Mouse (Mus musculus) intestine, postnatal 0 days (tissue): Measurements from ENCODE around the gene Taf1b. TPM values are rescaled to one million over a fixed set of nuclear protein-coding genes. Genes with fewer than 3 reads are reported as not detected.

ENCODE experiments used
- ATAC-seq: fragments of 200-750 bp; cut with Nextera tagmentation; 2 replicates; pipeline ENCODE4 v1.8.0; 2017; ENCODE audit warnings: mild to moderate bottlenecking, moderate TSS enrichment, moderate library complexity
- H3K27ac ChIP-seq: fragments of 300-500 bp; sonication (generic); 2 replicates; pipeline ENCODE4 v1.5.1; 2014; ENCODE audit warnings: mild to moderate bottlenecking, low read depth, low read length, moderate library complexity
- H3K27me3 ChIP-seq: fragments of 300-500 bp; sonication (generic); replicated peaks from 2 replicates; pipeline ENCODE4 v1.6.1; 2014; ENCODE audit warnings: low read length, mixed read lengths; ENCODE audit not compliant: control insufficient read depth, insufficient read depth
- H3K36me3 ChIP-seq: fragments of 300-500 bp; sonication (generic); 2 replicates; pipeline ENCODE4 v1.6.1; 2014; ENCODE audit warnings: mild to moderate bottlenecking, moderate library complexity; ENCODE audit not compliant: control insufficient read depth, insufficient read depth
- H3K4me1 ChIP-seq: fragments of 300-500 bp; sonication (generic); replicated peaks from 2 replicates; pipeline ENCODE4 v1.6.1; 2014; ENCODE audit warnings: antibody characterized with exemption, low read length, mixed read lengths; ENCODE audit not compliant: control insufficient read depth, insufficient read depth
- H3K4me2 ChIP-seq: fragments of 300-500 bp; sonication (generic); replicated peaks from 2 replicates; pipeline ENCODE4 v1.6.1; 2014; ENCODE audit warnings: low read depth, mild to moderate bottlenecking, moderate library complexity
- H3K4me3 ChIP-seq: fragments of 300-500 bp; sonication (generic); 2 replicates; pipeline ENCODE4 v1.5.1; 2014; ENCODE audit warnings: low read depth, low read length
- H3K9ac ChIP-seq: fragments of 300-500 bp; sonication (generic); 2 replicates; pipeline ENCODE4 v1.6.1; 2014; ENCODE audit warnings: mild to moderate bottlenecking, low read depth, low read length
- H3K9me3 ChIP-seq: fragments of 300-500 bp; sonication (generic); 2 replicates; pipeline ENCODE4 v1.6.1; 2016; ENCODE audit warnings: mixed run types; ENCODE audit not compliant: control insufficient read depth
- CTCF ChIP-seq: sonication (generic); IDR thresholded peaks from 2 replicates; pipeline ENCODE4 v1.5.1; 2016; ENCODE audit warnings: low read depth, mild to moderate bottlenecking, control low read depth, antibody characterized with exemption, moderate library complexity
- WGBS: fragments of 180-500 bp; shearing (Covaris S2); extraction: QIAGEN DNeasy Blood & Tissue Kit; methylation state at CpG from one replicate; pipeline ENCODE4 v1.1.7; 2014; 5-methylcytosine and 5-hydroxymethylcytosine counted together
- polyA plus RNA-seq: library from polyadenylated mRNA; unstranded; fragments of >200 nt; fragmentation: Nextera tagmentation; extraction: Ambion mirVana; gene quantifications from 2 replicates; pipeline ENCODE4 v1.2.1, GENCODE M21; 2015

The Taf1b gene
- polyA plus RNA-seq, 1 experiment from 2014 or later: 10.4 TPM

DNA sequence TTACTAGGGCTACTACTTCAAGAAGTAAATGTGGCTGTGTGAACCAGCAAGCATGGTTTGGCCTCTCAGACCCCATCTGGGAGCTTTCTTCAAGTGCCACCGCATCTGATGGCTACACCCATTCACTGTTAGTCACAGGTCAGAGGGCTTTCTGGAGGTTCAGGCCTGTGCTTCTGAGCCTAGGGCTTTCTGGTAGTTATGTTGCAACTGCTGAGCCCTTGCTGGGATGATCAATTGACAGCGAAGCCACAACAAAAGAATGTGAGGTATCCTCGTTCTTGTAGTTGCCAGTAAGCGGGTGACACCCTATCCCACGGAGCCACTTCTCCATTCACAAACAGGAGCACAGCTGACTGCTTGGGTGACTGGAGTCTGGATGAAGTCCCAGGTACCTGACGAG, 67.2 kb downstream of the Taf1b start:
- 66% methylated on average over 6 of the region's 6 CpGs for WGBS
- TF ChIP-seq CTCF: no peak
- no peak for ATAC-seq
- no peaks in the 10 kb centered on the region; the same call in 1 of the 2 replicates for H3K27me3 ChIP-seq
- no peaks in the 10 kb centered on the region for H3K4me1 ChIP-seq
- H3K9ac ChIP-seq: no peak overlapping the region
- H3K4me2 ChIP-seq: no peak overlapping the region
- no peaks in the 10 kb centered on the region for H3K9me3 ChIP-seq
- H3K4me3 ChIP-seq: no peak overlapping the region
- H3K36me3 ChIP-seq: no peaks in the 10 kb centered on the region
- H3K27ac ChIP-seq: no peak overlapping the region

DNA sequence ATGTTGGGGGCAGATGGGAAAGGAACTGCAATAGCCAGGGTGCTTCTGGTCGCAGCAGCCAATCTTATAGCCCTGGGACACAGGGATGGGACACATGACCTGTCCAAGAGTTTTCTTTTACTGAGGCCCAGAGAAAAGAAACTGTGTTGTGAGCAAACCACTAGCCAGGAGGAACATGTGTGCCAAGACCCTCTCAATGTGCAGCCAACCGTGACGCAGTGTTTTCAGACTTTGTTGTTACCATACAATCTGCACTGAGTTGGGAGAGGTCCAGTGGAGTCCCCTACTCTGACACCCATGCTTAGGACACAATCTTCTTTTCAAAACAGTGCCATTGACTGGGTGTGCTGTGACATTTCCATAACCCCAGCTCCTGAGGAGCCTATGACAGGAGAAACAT, 69.4 kb downstream of the Taf1b start:
- no peak overlapping the region for H3K4me2 ChIP-seq
- no peaks in the 10 kb centered on the region for H3K4me1 ChIP-seq
- H3K9ac ChIP-seq: no peak overlapping the region
- no peaks in the 10 kb centered on the region; the same call in 1 of the 2 replicates for H3K27me3 ChIP-seq
- H3K36me3 ChIP-seq: no peaks in the 10 kb centered on the region
- H3K27ac ChIP-seq: no peak overlapping the region
- no peak for ATAC-seq
- H3K4me3 ChIP-seq: no peak overlapping the region
- 88% methylated on average over 3 of the region's 3 CpGs for WGBS
- H3K9me3 ChIP-seq: no peaks in the 10 kb centered on the region
- no peak for TF ChIP-seq CTCF

DNA sequence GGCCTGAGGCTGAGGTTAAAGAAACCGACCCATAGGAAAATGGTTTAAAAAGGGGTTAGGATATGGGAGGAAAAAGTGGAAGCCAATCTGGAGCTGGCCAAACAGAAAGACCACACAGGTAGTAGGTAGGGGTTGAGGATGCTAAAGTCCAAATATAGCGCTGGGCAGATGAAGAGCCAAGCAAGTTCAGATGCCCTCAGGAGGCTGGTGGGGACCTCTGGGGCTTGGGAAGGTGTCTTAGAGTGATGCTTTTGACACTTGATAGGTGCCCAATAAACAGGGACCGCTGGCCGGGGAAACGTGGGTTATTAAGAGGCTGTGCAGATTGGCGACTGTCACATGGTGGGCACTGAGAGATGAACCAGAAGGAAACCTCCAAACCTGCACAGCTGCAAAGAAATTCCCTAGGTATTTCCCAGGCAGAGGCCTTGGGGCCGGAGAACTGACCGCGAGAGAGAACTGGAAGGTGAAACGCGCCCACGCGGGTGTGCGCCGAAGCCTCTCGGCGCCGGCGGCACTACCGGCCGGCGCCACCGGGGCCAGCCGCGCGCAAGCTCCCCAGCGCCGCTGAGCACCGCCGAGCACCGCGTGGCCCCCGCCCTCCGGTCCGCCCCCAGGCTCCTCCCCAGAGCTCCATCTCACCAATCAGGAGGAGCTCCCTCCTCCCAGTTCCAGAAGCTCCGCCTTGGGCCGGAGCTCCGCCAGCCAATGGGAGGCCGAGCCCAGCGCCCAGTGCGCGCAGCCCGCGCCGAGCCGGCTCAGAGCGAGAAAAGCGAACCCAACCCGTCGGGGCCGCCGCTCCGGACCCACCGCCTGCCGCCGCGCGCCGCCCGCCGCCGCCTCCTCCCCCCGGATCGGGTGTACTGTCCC, 73.6 kb downstream of the Taf1b start, which contains the start of gene Grhl1:
Gene Grhl1, plus strand, starts transcription at position 761 of the 870 bp plus-strand sequence.
- WGBS: 3% methylated on average over 44 of the region's 64 CpGs
- Histone ChIP-seq H3K4me3 (peak within 1 kb of the TSS; percentile 57), H3K27ac (no peak within 1 kb of the TSS), H3K27me3 (peaks cover 5% of the 10 kb centered on the region; the same call in 1 of the 2 replicates), H3K36me3 (no peaks in the 10 kb centered on the region), H3K4me1 (no peaks in the 10 kb centered on the region), H3K9ac (peak within 1 kb of the TSS; percentile 35), H3K9me3 (no peaks in the 10 kb centered on the region), H3K4me2 (peak within 1 kb of the TSS; percentile 83)
- peak; percentile 48 for TF ChIP-seq CTCF
- ATAC-seq: peak; percentile 100

DNA sequence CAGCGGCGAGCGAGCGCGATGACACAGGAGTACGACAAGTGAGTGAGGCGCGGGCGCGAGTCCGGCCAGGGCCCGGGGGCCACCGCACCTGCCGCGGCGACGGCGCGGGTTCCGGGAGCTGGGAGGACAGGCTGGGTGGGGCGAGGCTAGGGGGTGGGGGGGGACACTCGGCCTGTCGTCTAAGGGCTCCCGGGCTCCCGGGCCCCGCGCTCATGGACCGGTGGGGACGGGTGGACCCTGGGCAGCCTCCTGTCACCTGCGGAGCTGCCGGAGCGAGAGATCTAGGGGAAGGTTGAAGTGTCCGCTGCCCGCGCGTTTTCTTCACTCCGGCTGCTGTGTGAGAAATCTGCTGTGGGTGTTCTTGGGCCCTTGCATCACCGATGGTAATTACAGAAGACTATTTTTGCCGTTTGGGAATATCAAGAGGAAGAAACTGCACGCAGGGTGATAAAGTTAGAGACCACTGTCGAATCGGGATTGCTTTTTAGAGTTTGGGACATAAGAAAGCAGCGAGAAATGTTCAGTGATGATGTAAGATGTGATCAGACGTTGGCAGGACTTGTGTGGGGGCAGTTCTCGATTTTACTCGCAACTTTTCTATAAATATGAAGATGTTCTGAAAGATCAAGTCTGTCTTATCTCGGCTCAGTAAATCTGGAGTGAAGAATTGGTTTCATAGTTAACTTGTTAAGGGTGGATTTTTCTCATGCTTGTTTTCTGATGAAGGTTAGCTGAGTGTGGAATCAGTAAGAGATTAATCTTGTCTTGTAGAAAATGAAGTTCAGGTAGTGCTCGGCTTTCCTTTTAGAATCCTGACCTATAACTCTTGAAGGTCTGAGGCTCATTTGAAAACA, 74.5 kb downstream of the Taf1b start:
- Histone ChIP-seq H3K27me3 (peaks cover 5% of the 10 kb centered on the region; the same call in 1 of the 2 replicates), H3K36me3 (no peaks in the 10 kb centered on the region), H3K4me1 (no peaks in the 10 kb centered on the region), H3K9ac (peak overlapping the region; percentile 35), H3K4me3 (peak overlapping the region; percentile 57), H3K27ac (no peak overlapping the region), H3K9me3 (no peaks in the 10 kb centered on the region), H3K4me2 (peak overlapping the region; percentile 83)
- WGBS: 6% methylated on average over 46 of the region's 48 CpGs
- peak; percentile 55 for ATAC-seq
- TF ChIP-seq CTCF: no peak

- Histone ChIP-seq H3K4me2 (no peak overlapping the region), H3K4me3 (no peak overlapping the region), H3K27ac (no peak overlapping the region), H3K4me1 (no peaks in the 10 kb centered on the region), H3K9me3 (no peaks in the 10 kb centered on the region), H3K36me3 (no peaks in the 10 kb centered on the region), H3K9ac (no peak overlapping the region), H3K27me3 (peaks cover 5% of the 10 kb centered on the region; the same call in 1 of the 2 replicates)
- TF ChIP-seq CTCF: no peak
- WGBS: 56% methylated on average over 3 of the region's 3 CpGs
- ATAC-seq: no peak
These were observed 75.1 kb downstream of the Taf1b start for GRCm38 (mm10) chr12:24573275-24573580.

DNA sequence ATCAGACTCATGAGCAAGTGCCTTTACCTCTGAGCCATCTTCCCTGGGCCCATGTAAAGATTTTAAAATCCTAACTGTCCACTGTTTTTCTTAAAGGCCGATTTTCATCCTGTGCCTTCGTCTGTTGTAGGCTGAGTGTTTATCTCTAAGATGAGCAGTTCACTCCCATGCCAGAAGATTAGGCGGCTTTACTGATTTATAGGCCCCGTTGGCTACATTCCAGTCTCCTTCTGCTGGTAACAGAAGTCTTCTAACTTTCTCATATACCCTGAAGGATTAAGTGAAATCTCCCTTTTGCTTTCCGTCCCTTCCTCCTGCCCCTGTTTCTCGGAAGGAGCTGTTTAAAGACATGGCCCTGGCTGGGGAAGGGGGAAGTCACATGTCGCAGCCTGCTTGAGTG, 76.7 kb downstream of the Taf1b start:
- Histone ChIP-seq H3K27ac (no peak overlapping the region), H3K9me3 (no peaks in the 10 kb centered on the region), H3K4me1 (no peaks in the 10 kb centered on the region), H3K36me3 (no peaks in the 10 kb centered on the region), H3K9ac (no peak overlapping the region), H3K27me3 (peaks cover 5% of the 10 kb centered on the region; the same call in 1 of the 2 replicates), H3K4me2 (no peak overlapping the region), H3K4me3 (no peak overlapping the region)
- ATAC-seq: no peak
- no peak for TF ChIP-seq CTCF
- WGBS: 31% methylated on average over 7 of the region's 7 CpGs
